Mouse (Mus musculus) skeletal muscle tissue, adult 2 months (tissue): Measurements from ENCODE around the gene Ryk.
A peak's percentile ranks its signal among the peaks of the same experiment; 100 is the strongest.
"Not testable (repeated sequence)": the region's sequence is repeated elsewhere in the genome, so short reads cannot be mapped to it uniquely, and the experiment has no call there.

Experiments
- DNase-seq: peaks from one replicate; pipeline ENCODE4 v3.0.0-alpha.2; 2012; ENCODE audit warnings: low read depth, low spot score

Gene Ryk

GRCm38 (mm10) chr9:102904952-102905351 lies 70.2 kb downstream of the Ryk start:
- no peak for DNase-seq

- no peak for DNase-seq
Measured at GRCm38 (mm10) chr9:102906781-102907180, 72.1 kb downstream of the Ryk start.

GRCm38 (mm10) chr9:102907521-102908246 lies 73.0 kb downstream of the Ryk start:
- peak; percentile 14 for DNase-seq

- no peak for DNase-seq
Measured at GRCm38 (mm10) chr9:102911526-102911925, 76.8 kb downstream of the Ryk start.

GRCm38 (mm10) chr9:102912516-102913035 lies 77.9 kb downstream of the Ryk start:
- no peak for DNase-seq

- not testable (repeated sequence) for DNase-seq
Measured at GRCm38 (mm10) chr9:102913597-102913996, 78.9 kb downstream of the Ryk start.

- no peak for DNase-seq
Measured at GRCm38 (mm10) chr9:102914583-102914982, 79.9 kb downstream of the Ryk start.

- DNase-seq = no peak
Measured at GRCm38 (mm10) chr9:102915292-102915854, 80.7 kb downstream of the Ryk start.

GRCm38 (mm10) chr9:102916076-102916475 lies 81.4 kb downstream of the Ryk start:
- DNase-seq = no peak

- no peak for DNase-seq
Measured at GRCm38 (mm10) chr9:102917532-102918129, 82.9 kb downstream of the Ryk start.

- DNase-seq = no peak
Measured at GRCm38 (mm10) chr9:102919486-102919885, 84.8 kb downstream of the Ryk start.

GRCm38 (mm10) chr9:102921791-102922190 lies 87.1 kb downstream of the Ryk start:
- peak; percentile 34 for DNase-seq

GRCm38 (mm10) chr9:102922866-102923434 lies 88.2 kb downstream of the Ryk start:
- no peak for DNase-seq

GRCm38 (mm10) chr9:102923836-102924235 lies 89.1 kb downstream of the Ryk start:
- no peak for DNase-seq

- no peak for DNase-seq
Measured at GRCm38 (mm10) chr9:102924627-102925316, 90.1 kb downstream of the Ryk start.

GRCm38 (mm10) chr9:102926137-102926536 lies 91.4 kb downstream of the Ryk start:
- no peak for DNase-seq

GRCm38 (mm10) chr9:102929776-102930175 lies 95.1 kb downstream of the Ryk start:
- no peak for DNase-seq

- DNase-seq = no peak
Measured at GRCm38 (mm10) chr9:102933925-102934721, 99.4 kb downstream of the Ryk start.

GRCm38 (mm10) chr9:102942221-102942620 lies 107.5 kb downstream of the Ryk start:
- DNase-seq = peak; percentile 3

GRCm38 (mm10) chr9:102944891-102945290 lies 110.2 kb downstream of the Ryk start:
- DNase-seq = no peak

- peak; percentile 7 for DNase-seq
Measured at GRCm38 (mm10) chr9:102946469-102947015, 111.8 kb downstream of the Ryk start.
